Mouse (Mus musculus): ENCODE measurements at regions not wholly inside any gene's neighbourhood (a gene's known extent, or its start where the extent isn't known, plus 50 kb on each side); places are given as distances from the start of the nearest gene placed in this dataset.
"Not testable (repeated sequence)": the region's sequence is repeated elsewhere in the genome, so short reads cannot be mapped to it uniquely, and the experiment has no call there.

DNA sequence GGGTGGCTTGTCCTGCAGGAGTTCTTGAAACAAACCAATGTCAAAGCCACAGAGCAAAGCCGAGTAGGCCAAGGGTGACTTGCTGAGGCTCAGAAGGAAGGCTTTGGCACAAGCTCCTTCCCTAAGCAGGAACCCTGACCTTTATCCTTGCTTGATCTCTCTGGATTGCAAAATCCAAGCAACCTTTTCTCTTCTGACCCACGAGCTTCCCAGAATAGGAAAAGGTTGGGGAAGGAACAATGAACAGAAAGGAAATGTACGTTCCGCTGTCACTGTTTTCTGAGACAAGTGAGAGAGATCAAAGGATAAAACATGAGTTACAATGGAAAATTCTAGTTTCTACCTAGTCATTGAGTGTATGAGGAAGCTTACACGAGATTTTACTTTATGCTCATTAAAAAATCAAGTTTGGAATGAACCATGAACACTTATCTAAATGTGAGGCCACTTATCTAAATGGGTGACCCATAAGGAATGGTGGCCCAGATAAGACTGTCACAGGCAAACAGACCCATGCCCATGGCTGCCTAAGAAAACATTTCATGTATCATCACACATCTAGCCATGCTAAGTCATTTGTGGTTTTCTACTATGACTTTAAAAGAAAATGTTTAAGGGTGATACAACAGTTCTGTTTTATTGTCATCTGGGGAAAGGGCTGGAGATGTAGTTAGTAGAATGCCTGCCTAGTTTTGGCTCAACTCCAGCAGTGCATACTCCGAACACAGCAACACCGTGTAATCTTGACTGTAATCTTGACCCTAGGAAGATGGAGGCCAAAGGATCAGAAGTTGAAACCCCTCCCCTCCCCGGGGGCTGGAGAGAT lies 80.7 kb upstream of the Tbl1xr1 start:
- DNase-seq (ENCODE audit: low read depth, low spot score), result no peak

DNA sequence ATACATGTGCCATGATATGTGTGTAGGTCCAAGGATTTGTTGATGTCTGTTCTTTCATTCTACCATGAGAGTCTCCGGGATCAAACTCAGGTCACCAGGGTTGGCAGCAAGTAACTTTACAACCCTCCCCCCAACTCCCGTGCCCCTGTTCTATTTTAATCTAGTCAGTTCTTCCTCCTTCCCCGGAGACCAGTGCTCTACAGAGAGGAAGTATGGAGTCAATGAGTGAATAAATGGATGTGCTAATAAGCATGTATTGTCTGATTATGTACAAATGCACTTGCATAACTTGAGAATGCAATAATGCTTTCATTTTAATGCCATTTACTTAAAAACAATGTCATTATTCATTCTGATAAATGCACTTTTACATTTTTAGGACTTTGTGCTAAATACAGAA lies 79.1 kb upstream of the Tbl1xr1 start:
- DNase-seq (ENCODE audit: low read depth, low spot score), result no peak

DNA sequence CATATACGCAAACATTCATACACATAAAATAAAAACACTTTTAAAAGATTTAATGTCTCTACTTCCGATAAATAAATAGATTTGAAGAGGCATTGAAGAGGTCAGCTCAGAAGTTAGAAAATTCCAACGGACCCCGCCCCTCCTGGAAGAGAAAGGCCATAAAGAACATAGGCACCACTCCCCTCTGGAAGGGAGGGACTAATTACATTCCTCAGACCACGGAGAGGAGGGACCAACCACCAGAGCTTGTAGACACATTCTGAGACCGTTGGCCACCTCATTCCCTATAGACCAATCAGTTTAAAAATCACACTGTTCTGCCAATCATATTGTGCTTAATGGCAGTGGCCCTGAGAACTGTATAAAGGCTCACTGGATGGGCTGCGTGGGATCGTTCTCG lies 71.0 kb upstream of the Tbl1xr1 start:
- DNase-seq (ENCODE audit: low read depth, low spot score), result peak; percentile 91

DNA sequence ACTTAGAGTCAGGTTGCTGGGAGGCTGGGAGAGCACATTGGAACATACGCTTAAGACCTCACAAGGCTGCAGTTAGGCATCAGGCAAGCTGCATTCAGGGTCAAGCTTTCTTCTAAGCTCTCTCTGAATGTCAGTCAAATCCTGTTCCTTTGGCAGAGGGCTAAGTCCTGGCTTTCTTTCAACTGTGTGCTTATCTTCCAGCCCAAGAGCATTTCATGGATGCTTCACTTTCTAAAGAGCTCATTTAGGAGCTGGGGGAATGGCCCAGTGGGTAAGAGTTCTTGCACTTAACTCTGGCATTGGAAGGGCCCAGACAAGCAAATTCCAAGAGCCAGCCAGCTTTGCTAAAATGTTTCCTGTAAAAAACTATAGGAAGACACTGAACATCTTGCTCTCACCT lies 70.3 kb upstream of the Tbl1xr1 start:
- no peak for DNase-seq (ENCODE audit: low read depth, low spot score)

DNA sequence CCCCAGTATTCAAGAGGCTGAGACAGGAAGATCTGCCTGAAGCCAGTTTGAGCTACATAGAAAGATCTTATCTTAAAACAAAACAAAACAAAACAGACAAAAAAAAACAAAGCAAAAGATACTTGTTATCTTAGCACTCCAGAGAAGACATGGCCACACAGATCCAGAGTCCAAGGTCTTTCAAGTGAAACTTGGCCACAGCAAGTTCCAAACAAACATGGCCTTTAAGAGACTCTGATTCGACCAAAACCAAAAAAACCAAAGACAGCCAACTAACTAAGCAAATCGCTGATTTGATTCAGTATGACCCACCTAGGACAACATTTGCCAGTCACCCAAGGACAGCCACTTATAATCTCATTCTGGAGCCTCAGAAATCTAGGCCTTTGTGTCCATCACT lies 69.8 kb upstream of the Tbl1xr1 start:
- DNase-seq (ENCODE audit: low read depth, low spot score), result no peak

DNA sequence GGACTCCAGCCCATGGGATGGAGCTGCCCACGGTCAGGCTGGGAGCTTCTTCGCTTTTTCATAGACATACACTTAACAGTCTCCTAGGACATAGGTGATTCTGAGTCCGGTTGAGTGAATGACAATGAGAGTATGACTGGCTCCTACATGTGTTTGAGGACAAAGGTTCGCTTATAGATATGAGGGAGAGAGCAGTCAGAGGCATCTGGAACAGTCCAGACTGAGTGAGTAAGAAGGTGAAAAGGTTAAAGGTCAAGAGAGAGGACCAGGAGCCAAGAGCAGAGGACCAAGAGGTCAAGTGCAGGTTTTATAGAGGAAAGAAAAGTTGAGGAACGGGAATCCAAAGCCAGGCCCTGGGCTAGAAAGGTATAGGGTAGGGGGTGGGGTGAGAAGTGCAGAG lies 68.7 kb upstream of the Tbl1xr1 start:
- no peak for DNase-seq (ENCODE audit: low read depth, low spot score)

DNA sequence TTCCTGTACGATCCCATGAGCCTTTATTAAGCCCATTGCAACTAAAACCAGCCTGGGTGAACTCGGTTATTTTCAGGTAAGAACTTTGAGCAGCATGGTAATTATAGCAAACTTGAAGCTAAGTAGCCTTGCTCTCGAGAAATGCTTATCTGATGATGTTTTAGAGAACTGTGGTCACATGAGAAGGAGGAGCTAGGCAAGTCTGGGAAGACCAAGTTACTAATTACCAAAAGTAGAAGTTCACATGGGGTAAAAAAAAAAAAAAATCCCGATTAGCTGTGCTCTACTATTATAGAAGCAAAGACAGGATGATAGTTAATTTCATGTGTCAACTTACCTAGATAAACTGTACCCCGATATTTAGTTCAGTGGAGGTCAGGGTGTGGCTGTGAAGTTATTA lies 68.0 kb upstream of the Tbl1xr1 start:
- no peak for DNase-seq (ENCODE audit: low read depth, low spot score)

DNA sequence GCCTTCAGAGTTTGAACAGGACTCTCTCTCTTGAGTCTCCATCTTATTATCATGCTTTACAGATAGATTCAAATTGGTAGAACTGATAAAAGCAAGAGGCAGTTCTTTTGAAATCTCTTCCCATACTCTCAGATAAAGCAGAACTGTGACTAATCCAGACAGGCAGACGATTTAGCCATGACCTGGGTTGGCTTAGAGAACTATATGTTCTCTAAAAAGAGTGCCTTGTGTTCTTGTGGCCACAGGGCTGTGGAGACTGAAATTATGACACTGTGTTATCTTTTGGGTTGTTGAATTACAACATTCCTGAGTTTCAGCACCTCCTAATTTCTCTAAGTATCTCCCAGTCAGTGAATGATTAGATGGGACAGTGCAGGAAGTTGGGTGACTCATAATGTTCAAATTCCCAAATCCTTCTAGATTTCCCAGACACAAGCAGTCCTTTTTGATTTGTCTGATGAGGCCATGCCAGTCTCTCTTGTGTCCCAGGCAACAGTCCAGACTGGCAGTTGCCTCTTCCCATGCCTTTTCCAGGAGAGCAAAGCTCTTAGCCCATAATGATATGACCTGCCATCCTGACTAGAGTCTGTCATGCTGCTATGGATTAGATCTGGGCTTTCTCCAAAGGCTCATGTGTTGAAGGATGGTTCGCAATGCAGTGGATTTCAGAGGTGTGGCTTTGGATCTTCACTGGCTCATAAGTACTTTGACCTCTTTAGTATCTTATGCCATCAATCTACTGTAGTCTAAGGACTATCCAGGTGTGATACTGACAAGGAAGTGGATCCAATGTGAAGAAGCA lies 66.4 kb upstream of the Tbl1xr1 start:
- DNase-seq (ENCODE audit: low read depth, low spot score), result no peak

DNA sequence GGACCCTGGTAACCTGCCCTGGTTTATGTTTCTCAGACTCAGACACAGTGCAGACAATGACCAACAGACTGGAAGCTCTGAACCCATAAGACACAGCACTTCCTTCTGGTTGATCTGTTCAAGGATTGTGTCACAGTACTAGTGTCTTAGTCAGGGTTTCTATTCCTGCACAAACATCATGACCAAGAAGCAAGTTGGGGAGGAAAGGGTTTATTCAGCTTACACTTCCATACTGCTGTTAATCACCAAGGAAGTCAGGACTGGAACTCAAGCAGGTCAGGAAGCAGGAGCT lies 65.8 kb upstream of the Tbl1xr1 start:
- not testable (repeated sequence) for DNase-seq (ENCODE audit: low read depth, low spot score)

DNA sequence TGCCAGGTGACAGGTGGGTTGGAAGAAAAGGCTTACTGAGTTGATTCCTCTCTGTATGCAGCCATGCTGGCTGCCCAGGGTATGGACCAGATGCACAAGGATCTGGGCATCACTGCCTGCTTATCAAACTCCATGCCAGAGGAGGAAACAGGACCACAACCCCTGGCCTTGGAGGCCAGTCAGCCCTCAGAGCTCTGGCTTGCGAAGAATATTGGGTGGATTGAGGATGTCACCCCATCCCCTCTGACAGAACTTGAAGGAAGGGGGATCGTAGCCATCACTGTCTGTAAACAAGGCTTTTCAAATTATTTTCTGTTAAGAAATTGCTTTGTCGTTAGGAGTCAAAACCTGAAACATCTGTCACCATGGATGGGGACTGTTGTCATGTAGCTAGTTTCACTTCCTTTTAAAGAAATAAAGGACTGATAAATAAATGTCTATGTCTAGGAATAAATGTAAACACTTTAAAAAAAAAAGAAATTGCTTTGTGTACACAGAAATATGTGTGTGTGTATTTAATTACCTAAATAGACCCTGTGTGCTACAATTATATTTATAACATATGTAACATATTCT lies 55.0 kb upstream of the Tbl1xr1 start:
- DNase-seq (ENCODE audit: low read depth, low spot score), result no peak

DNA sequence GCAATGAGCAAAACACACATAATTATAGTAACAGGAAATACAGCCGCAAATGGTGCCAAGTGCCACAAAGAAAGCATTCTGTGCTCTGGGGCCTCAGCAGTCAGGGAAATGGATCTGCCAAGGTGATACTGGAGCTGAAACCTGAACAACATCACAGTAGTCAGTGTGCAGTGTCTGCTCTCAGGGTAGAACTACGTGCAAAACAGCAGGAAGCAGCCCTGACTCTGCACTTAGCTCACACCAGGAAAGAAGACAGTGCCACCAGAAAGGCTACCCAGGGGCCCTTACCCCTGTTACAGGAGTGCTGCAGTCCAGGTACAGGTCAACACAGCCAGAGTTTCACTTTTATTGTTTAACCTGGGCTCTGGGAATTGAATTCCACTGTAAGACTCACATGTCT lies 54.0 kb upstream of the Tbl1xr1 start:
- no peak for DNase-seq (ENCODE audit: low read depth, low spot score)

DNA sequence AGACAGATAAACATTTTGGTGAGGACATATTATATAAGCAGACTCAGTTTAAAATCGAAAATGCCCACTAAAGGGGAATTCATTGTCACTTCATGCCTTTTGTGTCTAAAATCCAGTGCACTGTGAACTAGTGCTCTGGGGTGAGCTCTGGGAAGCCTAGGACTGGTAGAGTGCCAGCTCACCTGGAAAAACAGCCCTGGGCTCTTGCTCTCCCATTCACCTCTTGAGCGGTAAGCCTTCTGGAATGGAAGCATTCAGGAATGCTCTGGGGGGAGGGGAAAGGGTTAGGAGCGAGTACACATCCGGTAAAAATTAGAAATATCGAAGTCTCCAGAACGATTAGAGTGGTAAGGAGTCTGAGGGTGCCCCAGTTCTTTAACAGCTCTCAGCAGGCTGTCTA lies 53.4 kb upstream of the Tbl1xr1 start:
- no peak for DNase-seq (ENCODE audit: low read depth, low spot score)

DNA sequence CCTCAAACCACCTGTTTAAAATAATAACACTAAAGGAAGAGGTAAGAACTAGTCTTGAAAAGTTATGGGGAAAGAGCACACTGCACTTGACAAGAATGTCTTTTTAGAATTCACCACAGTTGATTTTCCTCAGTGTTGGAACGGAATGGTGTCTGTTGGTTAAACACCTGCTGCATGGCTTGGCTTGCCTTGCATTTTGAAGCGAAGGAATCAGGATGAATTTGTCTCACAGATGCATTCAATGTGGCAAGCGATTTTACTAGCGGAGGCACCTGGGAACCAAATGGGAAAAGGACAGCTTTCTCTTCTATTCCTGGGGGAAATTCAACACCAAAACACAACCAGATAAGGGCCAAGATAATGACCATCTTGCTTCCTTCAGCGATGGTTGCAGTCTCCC lies 52.9 kb upstream of the Tbl1xr1 start:
- DNase-seq (ENCODE audit: low read depth, low spot score), result no peak

DNA sequence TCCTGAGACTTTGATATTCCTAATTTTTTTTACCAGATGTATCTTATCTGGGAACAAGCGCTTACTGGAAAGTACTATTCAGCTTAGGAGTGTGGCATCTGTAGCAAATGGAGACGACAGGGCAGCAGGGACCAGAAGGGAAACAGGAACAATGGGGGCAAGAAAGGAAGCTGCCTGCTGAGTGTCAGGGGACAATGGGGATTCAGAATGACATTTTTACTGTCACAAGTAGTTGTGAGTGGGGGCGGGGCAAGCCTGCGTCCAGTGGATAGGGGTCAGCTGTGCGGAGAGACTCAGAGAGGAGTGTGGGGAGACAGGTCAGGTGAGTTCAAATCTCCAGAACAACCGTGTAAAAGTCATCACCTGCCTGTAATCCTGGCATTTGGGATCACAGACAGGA lies 52.3 kb upstream of the Tbl1xr1 start:
- DNase-seq (ENCODE audit: low read depth, low spot score), result no peak

DNA sequence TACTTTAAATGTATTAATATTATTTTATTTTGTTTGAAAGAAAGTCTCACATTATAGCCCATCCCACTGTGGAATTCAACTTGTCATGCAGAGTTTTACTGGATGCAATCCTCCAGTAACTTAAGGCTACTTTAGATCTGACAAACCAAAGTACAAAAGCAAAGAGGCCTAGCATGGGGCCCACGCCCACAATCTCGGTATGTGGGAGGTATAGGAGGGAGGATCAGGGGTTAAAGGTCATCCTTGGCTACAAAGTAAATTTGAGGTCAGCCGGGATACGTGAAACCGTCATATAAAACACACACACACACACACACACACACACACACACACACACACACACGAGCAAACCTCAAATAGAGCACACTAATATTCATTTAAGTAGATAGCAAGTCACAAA lies 51.3 kb upstream of the Tbl1xr1 start:
- peak; percentile 83 for DNase-seq (ENCODE audit: low read depth, low spot score)

DNA sequence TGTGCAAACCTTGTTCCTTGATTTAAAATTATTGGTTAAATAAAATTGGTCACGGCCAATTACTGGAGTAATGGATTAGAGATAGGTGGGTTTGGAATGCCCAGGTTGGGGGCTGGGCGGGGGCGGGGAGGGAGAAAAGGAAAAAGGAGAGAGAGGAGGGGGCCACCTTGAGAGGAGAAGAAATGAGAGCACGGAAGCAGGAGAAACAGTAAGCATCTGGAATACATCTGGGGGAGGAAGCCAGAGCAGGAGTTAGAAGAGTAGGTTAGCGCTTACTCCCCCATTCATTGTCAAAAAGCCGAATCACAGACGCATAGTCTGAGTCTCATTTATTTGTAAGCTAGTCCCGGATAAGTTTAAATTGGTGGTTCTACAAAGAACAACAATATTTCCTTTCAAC lies 50.8 kb upstream of the Tbl1xr1 start:
- DNase-seq (ENCODE audit: low read depth, low spot score), result no peak
